Mouse (Mus musculus): Measurements from ENCODE around the gene Slc25a42. TPM values are rescaled to one million over a fixed set of nuclear protein-coding genes. Genes with fewer than 3 reads are reported as not detected.

Slc25a42 gene
- polyA plus RNA-seq, 1 experiment from 2014 or later: 18.5 TPM

- 54% methylated on average over 5 of the region's 5 CpGs for WGBS (ENCODE audit: insufficient replicate concordance)
- H3K36me3 ChIP-seq (replicated peaks; ENCODE audit: insufficient read depth, low read length): no peaks in the 10 kb centered on the region
- peak; percentile 54 for DNase-seq
- H3K4me1 ChIP-seq (ENCODE audit: insufficient read depth): peaks cover 56% of the 10 kb centered on the region
- peak; percentile 55 for ATAC-seq
- peak overlapping the region; percentile 6; the same call in 1 of the 2 replicates for H3K9ac ChIP-seq (replicated peaks)
- peak overlapping the region; percentile 23; the same call in 1 of the 2 replicates for H3K4me2 ChIP-seq (ENCODE audit: low read depth, low read length)
- TF ChIP-seq CTCF (IDR thresholded peaks at IDR 0.05; ENCODE audit: low read depth) (peak; percentile 82), EP300 (IDR thresholded peaks at IDR 0.05; ENCODE audit: low read depth) (no peak)
- no peak overlapping the region for H3K4me3 ChIP-seq (ENCODE audit: low read depth, low read length)
- peak overlapping the region; percentile 77 for H3K27ac ChIP-seq (ENCODE audit: low read depth)
- H3K27me3 ChIP-seq (ENCODE audit: insufficient read depth, low read length): no peaks in the 10 kb centered on the region
- no peaks in the 10 kb centered on the region for H3K9me3 ChIP-seq (ENCODE audit: low read length)
These were observed 11.9 kb downstream of the Slc25a42 start for GRCm38 (mm10) chr8:70200098-70200681.

GRCm38 (mm10) chr8:70197603-70198002, 14.5 kb downstream of the Slc25a42 start:
- DNase-seq (no peak), ATAC-seq (peak; percentile 30)

GRCm38 (mm10) chr8:70195762-70196161, 16.3 kb downstream of the Slc25a42 start:
- no peaks in the 10 kb centered on the region for H3K27me3 ChIP-seq (ENCODE audit: insufficient read depth, low read length)

More at GRCm38 (mm10) chr8:70197603-70198002, 14.5 kb downstream of the Slc25a42 start:
- Histone ChIP-seq H3K4me1 (ENCODE audit: insufficient read depth) (peaks cover 52% of the 10 kb centered on the region), H3K4me2 (ENCODE audit: low read depth, low read length) (peak overlapping the region; percentile 29; the same call in 1 of the 2 replicates), H3K27ac (ENCODE audit: low read depth) (peak overlapping the region; percentile 75), H3K36me3 (replicated peaks; ENCODE audit: insufficient read depth, low read length) (no peaks in the 10 kb centered on the region), H3K9ac (replicated peaks) (no peak overlapping the region), H3K9me3 (ENCODE audit: low read length) (no peaks in the 10 kb centered on the region), H3K27me3 (ENCODE audit: insufficient read depth, low read length) (no peaks in the 10 kb centered on the region), H3K4me3 (ENCODE audit: low read depth, low read length) (no peak overlapping the region)
- no peak for TF ChIP-seq CTCF (IDR thresholded peaks at IDR 0.05; ENCODE audit: low read depth)
- TF ChIP-seq EP300 (IDR thresholded peaks at IDR 0.05; ENCODE audit: low read depth): 0 out of 2 replicates have a peak, but pooled peaks have one; percentile 40
- WGBS (ENCODE audit: insufficient replicate concordance): 60% methylated on average over 7 of the region's 7 CpGs

GRCm38 (mm10) chr8:70194191-70194590, 17.9 kb downstream of the Slc25a42 start:
- H3K9me3 ChIP-seq (ENCODE audit: low read length): no peaks in the 10 kb centered on the region
- H3K4me1 ChIP-seq (ENCODE audit: insufficient read depth): peaks cover 22% of the 10 kb centered on the region
- H3K36me3 ChIP-seq (replicated peaks; ENCODE audit: insufficient read depth, low read length): peaks cover 24% of the 10 kb centered on the region
- DNase-seq (no peak), ATAC-seq (no peak)
- H3K9ac ChIP-seq (replicated peaks): no peak overlapping the region; the same call in 1 of the 2 replicates
- no peak overlapping the region for H3K4me2 ChIP-seq (ENCODE audit: low read depth, low read length)
- peak overlapping the region; percentile 77 for H3K27ac ChIP-seq (ENCODE audit: low read depth)
- H3K27me3 ChIP-seq (ENCODE audit: insufficient read depth, low read length): no peaks in the 10 kb centered on the region
- H3K4me3 ChIP-seq (ENCODE audit: low read depth, low read length): no peak overlapping the region
- TF ChIP-seq CTCF (IDR thresholded peaks at IDR 0.05; ENCODE audit: low read depth): no peak
- no peak for TF ChIP-seq EP300 (IDR thresholded peaks at IDR 0.05; ENCODE audit: low read depth)
- 90% methylated on average over 3 of the region's 3 CpGs for WGBS (ENCODE audit: insufficient replicate concordance)

More at GRCm38 (mm10) chr8:70195762-70196161, 16.3 kb downstream of the Slc25a42 start:
- Histone ChIP-seq H3K4me3 (ENCODE audit: low read depth, low read length) (no peak overlapping the region), H3K36me3 (replicated peaks; ENCODE audit: insufficient read depth, low read length) (peaks cover 11% of the 10 kb centered on the region), H3K27ac (ENCODE audit: low read depth) (no peak overlapping the region), H3K4me2 (ENCODE audit: low read depth, low read length) (no peak overlapping the region), H3K4me1 (ENCODE audit: insufficient read depth) (peaks cover 34% of the 10 kb centered on the region), H3K9me3 (ENCODE audit: low read length) (no peaks in the 10 kb centered on the region), H3K9ac (replicated peaks) (no peak overlapping the region)
- WGBS (ENCODE audit: insufficient replicate concordance): 73% methylated on average over 2 of the region's 2 CpGs
- DNase-seq (no peak), ATAC-seq (no peak)
- TF ChIP-seq EP300 (IDR thresholded peaks at IDR 0.05; ENCODE audit: low read depth) (no peak), CTCF (IDR thresholded peaks at IDR 0.05; ENCODE audit: low read depth) (peak; percentile 50)

GRCm38 (mm10) chr8:70193238-70193637, 18.9 kb downstream of the Slc25a42 start:
- 65% methylated on average over 5 of the region's 5 CpGs for WGBS (ENCODE audit: insufficient replicate concordance)
- ATAC-seq (peak; percentile 89), DNase-seq (peak; percentile 62)
- Histone ChIP-seq H3K4me2 (ENCODE audit: low read depth, low read length) (no peak overlapping the region), H3K9ac (replicated peaks) (peak overlapping the region; percentile 11; the same call in 1 of the 2 replicates), H3K27ac (ENCODE audit: low read depth) (peak overlapping the region; percentile 82), H3K4me1 (ENCODE audit: insufficient read depth) (peaks cover 14% of the 10 kb centered on the region), H3K9me3 (ENCODE audit: low read length) (no peaks in the 10 kb centered on the region), H3K36me3 (replicated peaks; ENCODE audit: insufficient read depth, low read length) (peaks cover 30% of the 10 kb centered on the region), H3K27me3 (ENCODE audit: insufficient read depth, low read length) (no peaks in the 10 kb centered on the region), H3K4me3 (ENCODE audit: low read depth, low read length) (no peak overlapping the region)
- TF ChIP-seq EP300 (IDR thresholded peaks at IDR 0.05; ENCODE audit: low read depth) (peak; percentile 56), CTCF (IDR thresholded peaks at IDR 0.05; ENCODE audit: low read depth) (no peak)

DNA sequence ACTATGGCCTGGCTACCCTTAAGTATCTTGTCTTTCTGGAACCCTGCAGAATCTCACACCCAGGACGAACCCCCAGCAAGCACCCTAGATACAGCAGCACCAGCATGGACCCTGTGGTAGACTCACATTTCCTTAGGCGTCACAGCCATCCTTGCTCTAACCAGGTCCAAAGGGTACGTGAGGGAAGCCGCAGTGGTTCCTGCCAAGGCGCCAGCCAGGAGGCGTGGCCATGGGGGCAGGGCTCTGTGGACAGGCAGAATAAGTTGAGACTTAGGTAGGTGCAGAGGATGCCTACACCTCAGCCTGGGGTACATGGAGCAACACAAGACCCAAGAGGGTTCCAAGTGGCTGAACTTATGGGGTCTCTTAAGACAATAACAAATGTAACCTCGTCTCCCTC, 23.4 kb downstream of the Slc25a42 start:
- Histone ChIP-seq H3K9me3 (ENCODE audit: low read length) (no peaks in the 10 kb centered on the region), H3K27me3 (ENCODE audit: insufficient read depth, low read length) (no peaks in the 10 kb centered on the region), H3K4me3 (ENCODE audit: low read depth, low read length) (no peak overlapping the region), H3K4me1 (ENCODE audit: insufficient read depth) (peaks cover 3% of the 10 kb centered on the region; the same call in 1 of the 2 replicates), H3K4me2 (ENCODE audit: low read depth, low read length) (no peak overlapping the region), H3K9ac (replicated peaks) (no peak overlapping the region), H3K27ac (ENCODE audit: low read depth) (no peak overlapping the region), H3K36me3 (replicated peaks; ENCODE audit: insufficient read depth, low read length) (peaks cover 43% of the 10 kb centered on the region)
- 70% methylated on average over 7 of the region's 7 CpGs for WGBS (ENCODE audit: insufficient replicate concordance)
- TF ChIP-seq CTCF (IDR thresholded peaks at IDR 0.05; ENCODE audit: low read depth): no peak
- no peak for TF ChIP-seq EP300 (IDR thresholded peaks at IDR 0.05; ENCODE audit: low read depth)
- ATAC-seq (no peak), DNase-seq (peak; percentile 31)

Measured in liver, postnatal 0 days (tissue).